Mouse (Mus musculus): ENCODE data around the gene Arhgap33. TPM values are rescaled to one million over a fixed set of nuclear protein-coding genes. Genes with fewer than 3 reads are reported as not detected.
"Not testable (repeated sequence)": the region's sequence is repeated elsewhere in the genome, so short reads cannot be mapped to it uniquely, and the experiment has no call there.

The Arhgap33 gene
- polyA plus RNA-seq, 1 experiment from 2014 or later: 2.1 TPM

- WGBS: 77% methylated on average over 4 of the region's 4 CpGs
- Histone ChIP-seq H3K27ac (ENCODE audit: low read length) (no peak overlapping the region), H3K4me2 (replicated peaks; ENCODE audit: low read depth, low read length) (no peak overlapping the region), H3K9ac (replicated peaks; ENCODE audit: low read depth) (no peak overlapping the region), H3K36me3 (ENCODE audit: insufficient read depth, low read length) (no peaks in the 10 kb centered on the region), H3K4me3 (ENCODE audit: low read depth, low read length) (no peak overlapping the region), H3K27me3 (replicated peaks; ENCODE audit: insufficient read depth, low read length) (no peaks in the 10 kb centered on the region), H3K9me3 (ENCODE audit: low read length) (no peaks in the 10 kb centered on the region), H3K4me1 (ENCODE audit: insufficient read depth, low read depth, low read length) (no peaks in the 10 kb centered on the region)
- no peak for TF ChIP-seq EP300 (IDR thresholded peaks at IDR 0.05)
- TF ChIP-seq CTCF (IDR thresholded peaks at IDR 0.05): no peak
- no peak for DNase-seq (ENCODE audit: low spot score)
- ATAC-seq: no peak
Observed at GRCm38 (mm10) chr7:30520396-30520795, 14.5 kb downstream of the Arhgap33 start.

- H3K27ac ChIP-seq (ENCODE audit: low read length): no peak overlapping the region
- DNase-seq (ENCODE audit: low spot score) (no peak), ATAC-seq (no peak)
- H3K9ac ChIP-seq (replicated peaks; ENCODE audit: low read depth): no peak overlapping the region
- H3K27me3 ChIP-seq (replicated peaks; ENCODE audit: insufficient read depth, low read length): no peaks in the 10 kb centered on the region
- 32% methylated on average over 8 of the region's 8 CpGs for WGBS
- H3K9me3 ChIP-seq (ENCODE audit: low read length): no peaks in the 10 kb centered on the region
- no peak overlapping the region for H3K4me3 ChIP-seq (ENCODE audit: low read depth, low read length)
- TF ChIP-seq EP300 (IDR thresholded peaks at IDR 0.05) (no peak), CTCF (IDR thresholded peaks at IDR 0.05) (no peak)
- H3K36me3 ChIP-seq (ENCODE audit: insufficient read depth, low read length): no peaks in the 10 kb centered on the region
- no peaks in the 10 kb centered on the region for H3K4me1 ChIP-seq (ENCODE audit: insufficient read depth, low read depth, low read length)
- no peak overlapping the region for H3K4me2 ChIP-seq (replicated peaks; ENCODE audit: low read depth, low read length)
Observed at GRCm38 (mm10) chr7:30518325-30518724, 16.5 kb downstream of the Arhgap33 start.

- Histone ChIP-seq H3K27me3 (replicated peaks; ENCODE audit: insufficient read depth, low read length) (no peaks in the 10 kb centered on the region), H3K4me2 (replicated peaks; ENCODE audit: low read depth, low read length) (no peak overlapping the region), H3K4me3 (ENCODE audit: low read depth, low read length) (no peak overlapping the region), H3K4me1 (ENCODE audit: insufficient read depth, low read depth, low read length) (no peaks in the 10 kb centered on the region), H3K36me3 (ENCODE audit: insufficient read depth, low read length) (no peaks in the 10 kb centered on the region), H3K27ac (ENCODE audit: low read length) (no peak overlapping the region), H3K9ac (replicated peaks; ENCODE audit: low read depth) (no peak overlapping the region), H3K9me3 (ENCODE audit: low read length) (no peaks in the 10 kb centered on the region)
- WGBS: 53% methylated on average over 24 of the region's 24 CpGs
- DNase-seq (ENCODE audit: low spot score) (no peak), ATAC-seq (no peak)
- no peak for TF ChIP-seq EP300 (IDR thresholded peaks at IDR 0.05)
- TF ChIP-seq CTCF (IDR thresholded peaks at IDR 0.05): no peak
Observed at GRCm38 (mm10) chr7:30515003-30515760, 19.7 kb downstream of the Arhgap33 start.

- no peak for TF ChIP-seq EP300 (IDR thresholded peaks at IDR 0.05)
- no peak for TF ChIP-seq CTCF (IDR thresholded peaks at IDR 0.05)
- Histone ChIP-seq H3K9me3 (ENCODE audit: low read length) (no peaks in the 10 kb centered on the region), H3K4me1 (ENCODE audit: insufficient read depth, low read depth, low read length) (no peaks in the 10 kb centered on the region), H3K4me3 (ENCODE audit: low read depth, low read length) (no peak overlapping the region), H3K27ac (ENCODE audit: low read length) (no peak overlapping the region), H3K9ac (replicated peaks; ENCODE audit: low read depth) (no peak overlapping the region), H3K36me3 (ENCODE audit: insufficient read depth, low read length) (no peaks in the 10 kb centered on the region), H3K4me2 (replicated peaks; ENCODE audit: low read depth, low read length) (no peak overlapping the region), H3K27me3 (replicated peaks; ENCODE audit: insufficient read depth, low read length) (no peaks in the 10 kb centered on the region)
- DNase-seq (ENCODE audit: low spot score) (no peak), ATAC-seq (no peak)
- 60% methylated on average over 4 of the region's 4 CpGs for WGBS
Observed at GRCm38 (mm10) chr7:30508061-30508460, 26.8 kb downstream of the Arhgap33 start.

GRCm38 (mm10) chr7:30501159-30501558, 33.7 kb downstream of the Arhgap33 start:
- H3K4me1 ChIP-seq (ENCODE audit: insufficient read depth, low read depth, low read length); H3K9ac ChIP-seq (replicated peaks; ENCODE audit: low read depth); H3K4me3 ChIP-seq (ENCODE audit: low read depth, low read length); DNase-seq (ENCODE audit: low spot score); H3K4me2 ChIP-seq (replicated peaks; ENCODE audit: low read depth, low read length); H3K27me3 ChIP-seq (replicated peaks; ENCODE audit: insufficient read depth, low read length); ATAC-seq; H3K9me3 ChIP-seq (ENCODE audit: low read length); H3K27ac ChIP-seq (ENCODE audit: low read length); H3K36me3 ChIP-seq (ENCODE audit: insufficient read depth, low read length): not testable (repeated sequence)
- WGBS: 73% methylated on average over 5 of the region's 5 CpGs
- peak; percentile 32 for TF ChIP-seq CTCF (IDR thresholded peaks at IDR 0.05)

GRCm38 (mm10) chr7:30495506-30496042, 39.3 kb downstream of the Arhgap33 start:
- not testable (repeated sequence) for H3K27ac ChIP-seq (ENCODE audit: low read length); DNase-seq (ENCODE audit: low spot score); H3K27me3 ChIP-seq (replicated peaks; ENCODE audit: insufficient read depth, low read length); H3K4me2 ChIP-seq (replicated peaks; ENCODE audit: low read depth, low read length); H3K4me3 ChIP-seq (ENCODE audit: low read depth, low read length); H3K9ac ChIP-seq (replicated peaks; ENCODE audit: low read depth); H3K4me1 ChIP-seq (ENCODE audit: insufficient read depth, low read depth, low read length); H3K9me3 ChIP-seq (ENCODE audit: low read length); ATAC-seq; H3K36me3 ChIP-seq (ENCODE audit: insufficient read depth, low read length)
- 48% methylated on average over 5 of the region's 5 CpGs for WGBS
